Mouse (Mus musculus): Measurements from ENCODE around the gene Npy1r. TPM values are rescaled to one million over a fixed set of nuclear protein-coding genes. Genes with fewer than 3 reads are reported as not detected.

Npy1r gene
- polyA plus RNA-seq, 1 experiment from 2014 or later = 0.06 TPM

DNA sequence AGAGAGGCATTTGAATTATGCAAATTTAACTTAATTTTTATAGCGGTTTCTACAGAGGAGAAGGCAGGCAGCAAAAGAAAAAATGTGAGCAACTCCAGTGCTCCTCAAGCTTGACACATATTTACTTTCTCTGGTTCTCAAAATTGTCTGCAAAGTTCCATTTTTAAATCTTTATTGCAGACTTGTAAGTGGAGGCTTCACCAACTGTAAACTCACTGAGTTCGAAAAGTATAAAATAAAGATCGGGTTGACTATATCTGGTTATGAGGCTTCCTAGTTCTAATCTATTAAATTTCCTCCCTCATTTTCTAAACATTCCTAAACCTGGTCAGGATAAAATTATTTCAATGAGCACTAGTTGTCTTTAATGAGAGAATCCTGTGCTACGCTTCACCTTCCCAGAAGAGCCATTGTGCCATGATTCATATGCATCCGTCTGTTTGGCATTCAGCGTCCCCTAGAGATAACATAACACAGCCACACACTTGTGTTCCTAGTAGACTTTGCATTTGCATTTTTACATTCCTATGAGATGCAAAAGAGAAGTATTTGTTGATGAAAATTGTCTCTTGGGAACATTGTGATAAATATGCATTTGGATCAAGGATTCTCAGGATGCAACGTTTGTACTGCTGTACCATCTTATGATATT, 17.5 kb downstream of the Npy1r start:
- 72% methylated on average over 7 of the region's 7 CpGs for WGBS (ENCODE audit: insufficient replicate concordance)
- H3K27ac ChIP-seq (ENCODE audit: low read length) = no peak overlapping the region

DNA sequence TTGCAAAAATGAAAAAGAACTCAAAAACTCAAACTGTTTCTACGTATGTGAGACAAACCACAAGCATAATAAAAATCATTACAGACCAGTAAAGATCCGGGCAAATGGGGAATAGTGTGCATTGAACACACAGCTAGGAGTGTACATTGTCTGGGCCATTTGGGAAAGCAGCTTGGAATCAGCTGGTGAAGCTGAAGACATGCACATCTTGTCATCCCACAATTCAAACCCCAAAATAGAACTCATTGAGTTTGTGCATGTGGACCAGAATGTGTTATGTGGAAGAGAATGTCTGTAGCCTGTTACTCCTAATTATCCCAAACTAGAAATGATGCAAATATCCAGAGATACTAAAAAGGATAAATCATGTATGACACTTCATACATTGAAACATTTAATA, 25.8 kb downstream of the Npy1r start:
- Histone ChIP-seq H3K9ac (ENCODE audit: low read depth, low read length) (no peak overlapping the region), H3K36me3 (ENCODE audit: control insufficient read depth, insufficient read depth) (no peaks in the 10 kb centered on the region), H3K4me1 (ENCODE audit: control insufficient read depth, low read depth, low read length) (no peaks in the 10 kb centered on the region)

More for the DNA sequence above, 17.5 kb downstream of the Npy1r start:
- Histone ChIP-seq H3K9ac (ENCODE audit: low read depth, low read length) (no peak overlapping the region), H3K4me2 (ENCODE audit: low read depth, low read length) (no peak overlapping the region), H3K9me3 (replicated peaks; ENCODE audit: control insufficient read depth, low read length) (no peaks in the 10 kb centered on the region), H3K36me3 (ENCODE audit: control insufficient read depth, insufficient read depth) (no peaks in the 10 kb centered on the region), H3K27me3 (ENCODE audit: control insufficient read depth, insufficient read depth, low read depth, low read length) (no peaks in the 10 kb centered on the region), H3K4me3 (ENCODE audit: low read depth, low read length) (no peak overlapping the region), H3K4me1 (ENCODE audit: control insufficient read depth, low read depth, low read length) (no peaks in the 10 kb centered on the region)
- no peak for ATAC-seq (ENCODE audit: low read depth)

DNA sequence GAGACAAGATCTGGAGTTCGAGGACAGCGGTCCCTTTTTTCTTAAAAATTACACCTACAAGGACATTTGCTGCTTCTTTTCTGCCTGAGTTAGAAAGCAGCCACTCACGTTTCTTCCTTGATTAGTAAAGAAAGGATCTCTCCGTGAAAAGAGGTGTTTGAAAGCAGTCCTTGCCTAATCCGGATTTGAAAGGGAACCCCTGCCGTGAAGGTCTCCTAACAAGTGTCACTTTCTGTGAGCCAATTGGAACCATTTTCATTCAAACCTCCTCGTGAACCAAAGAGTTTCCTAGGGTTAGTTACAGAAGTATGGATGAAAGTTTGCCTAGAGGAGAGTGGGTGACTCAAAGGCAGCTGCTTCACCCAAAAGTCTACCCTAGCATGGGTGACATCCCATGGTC, 32.5 kb downstream of the Npy1r start:
- 42% methylated on average over 7 of the region's 7 CpGs for WGBS (ENCODE audit: insufficient replicate concordance)
- Histone ChIP-seq H3K4me3 (ENCODE audit: low read depth, low read length) (no peak overlapping the region), H3K36me3 (ENCODE audit: control insufficient read depth, insufficient read depth) (no peaks in the 10 kb centered on the region), H3K27me3 (ENCODE audit: control insufficient read depth, insufficient read depth, low read depth, low read length) (no peaks in the 10 kb centered on the region), H3K4me1 (ENCODE audit: control insufficient read depth, low read depth, low read length) (no peaks in the 10 kb centered on the region), H3K4me2 (ENCODE audit: low read depth, low read length) (no peak overlapping the region), H3K9ac (ENCODE audit: low read depth, low read length) (no peak overlapping the region), H3K27ac (ENCODE audit: low read length) (no peak overlapping the region), H3K9me3 (replicated peaks; ENCODE audit: control insufficient read depth, low read length) (no peaks in the 10 kb centered on the region)
- no peak for ATAC-seq (ENCODE audit: low read depth)

More for the DNA sequence above, 25.8 kb downstream of the Npy1r start:
- WGBS (ENCODE audit: insufficient replicate concordance) = 59% methylated on average over 2 of the region's 2 CpGs
- Histone ChIP-seq H3K9me3 (replicated peaks; ENCODE audit: control insufficient read depth, low read length) (no peaks in the 10 kb centered on the region), H3K4me2 (ENCODE audit: low read depth, low read length) (no peak overlapping the region), H3K27me3 (ENCODE audit: control insufficient read depth, insufficient read depth, low read depth, low read length) (no peaks in the 10 kb centered on the region), H3K27ac (ENCODE audit: low read length) (no peak overlapping the region), H3K4me3 (ENCODE audit: low read depth, low read length) (no peak overlapping the region)
- ATAC-seq (ENCODE audit: low read depth) = no peak

DNA sequence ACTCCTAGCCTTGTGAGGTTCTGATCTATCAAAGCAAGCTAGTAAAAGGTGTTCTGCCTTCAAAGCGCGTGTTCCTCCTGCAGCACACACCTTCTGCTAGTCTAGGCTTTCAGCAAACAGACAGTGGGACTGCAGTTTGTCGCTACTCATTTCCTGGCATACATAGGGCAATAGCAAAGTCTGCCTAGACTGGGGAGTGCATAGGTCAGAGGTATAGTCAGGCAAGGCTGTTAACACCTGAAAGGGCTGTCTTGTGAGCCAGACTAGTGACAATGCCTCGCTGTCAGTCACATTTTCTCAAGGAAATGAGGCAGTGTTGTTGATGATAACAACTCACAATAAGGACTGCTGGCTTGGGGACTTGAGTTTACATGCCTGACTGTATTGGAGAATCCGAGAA, 35.0 kb downstream of the Npy1r start:
- H3K9me3 ChIP-seq (replicated peaks; ENCODE audit: control insufficient read depth, low read length) = no peaks in the 10 kb centered on the region
- no peak overlapping the region for H3K27ac ChIP-seq (ENCODE audit: low read length)
- H3K4me2 ChIP-seq (ENCODE audit: low read depth, low read length) = no peak overlapping the region
- H3K4me1 ChIP-seq (ENCODE audit: control insufficient read depth, low read depth, low read length) = no peaks in the 10 kb centered on the region
- 47% methylated on average over 5 of the region's 5 CpGs for whole genome bisulfite sequencing (ENCODE audit: insufficient replicate concordance)
- no peaks in the 10 kb centered on the region for H3K27me3 ChIP-seq (ENCODE audit: control insufficient read depth, insufficient read depth, low read depth, low read length)
- H3K9ac ChIP-seq (ENCODE audit: low read depth, low read length) = no peak overlapping the region
- H3K36me3 ChIP-seq (ENCODE audit: control insufficient read depth, insufficient read depth) = no peaks in the 10 kb centered on the region
- ATAC-seq (ENCODE audit: low read depth) = no peak
- H3K4me3 ChIP-seq (ENCODE audit: low read depth, low read length) = no peak overlapping the region

DNA sequence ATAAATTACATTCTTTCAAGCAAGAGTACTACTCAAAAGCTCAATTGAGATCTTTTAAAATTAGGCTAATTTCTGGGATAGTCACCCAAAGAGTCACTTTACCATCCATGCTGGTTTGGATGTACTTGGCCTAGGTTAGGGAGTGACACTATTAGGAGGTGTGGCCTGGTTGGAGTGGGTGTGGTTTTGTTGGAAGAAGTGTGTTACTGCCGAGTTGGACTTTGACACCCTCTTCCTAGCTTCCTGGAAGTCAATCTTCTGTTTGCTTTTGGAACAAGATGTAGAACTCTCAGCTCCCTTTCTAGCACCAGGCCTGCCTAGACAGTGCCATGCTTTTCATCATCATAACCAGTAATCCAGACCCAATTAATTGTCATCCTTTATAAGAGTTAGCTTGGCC, 45.4 kb downstream of the Npy1r start:
- ATAC-seq (ENCODE audit: low read depth) = no peak
- H3K9ac ChIP-seq (ENCODE audit: low read depth, low read length) = no peak overlapping the region
- 26% methylated on average over 1 of the region's 1 CpGs for WGBS (ENCODE audit: insufficient replicate concordance)
- no peak overlapping the region for H3K4me2 ChIP-seq (ENCODE audit: low read depth, low read length)
- H3K27ac ChIP-seq (ENCODE audit: low read length) = no peak overlapping the region
- no peaks in the 10 kb centered on the region for H3K36me3 ChIP-seq (ENCODE audit: control insufficient read depth, insufficient read depth)
- no peaks in the 10 kb centered on the region for H3K4me1 ChIP-seq (ENCODE audit: control insufficient read depth, low read depth, low read length)
- H3K27me3 ChIP-seq (ENCODE audit: control insufficient read depth, insufficient read depth, low read depth, low read length) = no peaks in the 10 kb centered on the region
- H3K4me3 ChIP-seq (ENCODE audit: low read depth, low read length) = no peak overlapping the region
- H3K9me3 ChIP-seq (replicated peaks; ENCODE audit: control insufficient read depth, low read length) = no peaks in the 10 kb centered on the region

DNA sequence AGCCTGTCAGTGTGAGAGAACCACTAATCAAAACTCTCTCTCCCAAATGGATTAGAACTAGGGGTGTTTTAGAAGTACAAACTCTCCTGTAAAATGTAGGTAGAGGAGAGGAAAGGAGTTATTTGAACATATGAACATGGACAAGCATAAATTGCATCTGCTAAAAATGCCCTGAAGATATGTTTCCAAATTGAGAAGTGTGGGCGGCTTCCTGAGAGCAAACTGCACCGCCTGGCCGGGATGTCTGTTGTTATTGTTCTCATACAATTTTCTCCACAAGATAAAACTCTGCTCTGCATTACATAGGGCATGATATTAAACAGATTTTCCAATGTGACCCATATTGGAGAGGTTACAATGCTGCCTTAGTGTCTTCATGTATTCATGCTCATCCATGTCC, 48.6 kb downstream of the Npy1r start:
- no peaks in the 10 kb centered on the region for H3K36me3 ChIP-seq (ENCODE audit: control insufficient read depth, insufficient read depth)
- 79% methylated on average over 3 of the region's 3 CpGs for WGBS (ENCODE audit: insufficient replicate concordance)
- H3K4me2 ChIP-seq (ENCODE audit: low read depth, low read length) = no peak overlapping the region
- H3K9ac ChIP-seq (ENCODE audit: low read depth, low read length) = no peak overlapping the region
- H3K27me3 ChIP-seq (ENCODE audit: control insufficient read depth, insufficient read depth, low read depth, low read length) = no peaks in the 10 kb centered on the region
- no peaks in the 10 kb centered on the region for H3K4me1 ChIP-seq (ENCODE audit: control insufficient read depth, low read depth, low read length)
- no peak for ATAC-seq (ENCODE audit: low read depth)
- H3K4me3 ChIP-seq (ENCODE audit: low read depth, low read length) = no peak overlapping the region
- H3K27ac ChIP-seq (ENCODE audit: low read length) = no peak overlapping the region
- no peaks in the 10 kb centered on the region for H3K9me3 ChIP-seq (replicated peaks; ENCODE audit: control insufficient read depth, low read length)

DNA sequence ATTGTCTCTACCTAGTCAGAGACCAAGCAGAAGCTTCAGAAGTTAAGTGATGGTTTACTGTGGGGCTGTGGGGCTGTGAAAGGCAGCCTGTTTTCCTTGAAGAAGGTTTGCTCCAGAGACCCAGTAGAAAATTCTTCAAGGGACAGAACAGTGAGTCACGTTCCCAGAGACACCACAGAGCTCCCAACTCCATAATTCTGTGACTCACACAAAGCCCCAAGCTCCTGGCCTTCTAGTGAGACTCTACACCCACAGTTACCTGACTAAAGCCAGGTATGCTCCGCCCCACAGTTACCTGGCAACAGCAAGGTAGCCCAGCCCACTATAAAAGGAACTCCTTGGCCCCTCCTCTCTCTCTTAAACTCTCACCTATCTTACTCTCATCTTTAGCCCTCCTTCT, 54.6 kb downstream of the Npy1r start:
- Histone ChIP-seq H3K9ac (ENCODE audit: low read depth, low read length) (no peak overlapping the region), H3K9me3 (replicated peaks; ENCODE audit: control insufficient read depth, low read length) (no peaks in the 10 kb centered on the region), H3K4me1 (ENCODE audit: control insufficient read depth, low read depth, low read length) (no peaks in the 10 kb centered on the region), H3K27me3 (ENCODE audit: control insufficient read depth, insufficient read depth, low read depth, low read length) (no peaks in the 10 kb centered on the region), H3K4me2 (ENCODE audit: low read depth, low read length) (no peak overlapping the region), H3K4me3 (ENCODE audit: low read depth, low read length) (no peak overlapping the region), H3K36me3 (ENCODE audit: control insufficient read depth, insufficient read depth) (no peaks in the 10 kb centered on the region), H3K27ac (ENCODE audit: low read length) (no peak overlapping the region)
- 44% methylated on average over 2 of the region's 2 CpGs for WGBS (ENCODE audit: insufficient replicate concordance)
- no peak for ATAC-seq (ENCODE audit: low read depth)

DNA sequence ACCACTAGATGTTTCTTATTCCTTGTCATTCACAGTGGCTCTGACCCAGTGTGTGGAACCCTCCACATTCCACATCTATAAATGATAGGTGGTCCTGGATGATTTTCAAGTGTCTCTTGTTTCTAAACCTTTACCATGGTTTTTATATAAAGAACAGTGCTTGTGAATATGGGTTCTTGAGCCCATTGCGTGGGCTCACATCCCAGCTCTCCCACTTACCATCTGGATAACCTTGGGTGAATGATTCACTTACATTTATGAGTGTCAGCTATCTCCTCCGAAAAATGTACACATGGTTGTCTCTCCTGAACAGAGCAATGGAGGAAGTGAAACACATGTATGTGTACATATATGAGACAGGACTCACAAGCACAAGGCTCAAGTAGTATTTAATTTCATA, 59.2 kb downstream of the Npy1r start:
- H3K4me2 ChIP-seq (ENCODE audit: low read depth, low read length) = no peak overlapping the region
- no peak overlapping the region for H3K4me3 ChIP-seq (ENCODE audit: low read depth, low read length)
- H3K9me3 ChIP-seq (replicated peaks; ENCODE audit: control insufficient read depth, low read length) = no peaks in the 10 kb centered on the region
- no peaks in the 10 kb centered on the region for H3K27me3 ChIP-seq (ENCODE audit: control insufficient read depth, insufficient read depth, low read depth, low read length)
- no peak overlapping the region for H3K27ac ChIP-seq (ENCODE audit: low read length)
- no peak for ATAC-seq (ENCODE audit: low read depth)
- 49% methylated on average over 2 of the region's 2 CpGs for WGBS (ENCODE audit: insufficient replicate concordance)
- H3K4me1 ChIP-seq (ENCODE audit: control insufficient read depth, low read depth, low read length) = no peaks in the 10 kb centered on the region
- no peaks in the 10 kb centered on the region for H3K36me3 ChIP-seq (ENCODE audit: control insufficient read depth, insufficient read depth)
- no peak overlapping the region for H3K9ac ChIP-seq (ENCODE audit: low read depth, low read length)

Data from liver, embryonic 16.5 days (tissue).